Mouse (Mus musculus): ENCODE data around the gene Ntf5. TPM values are rescaled to one million over a fixed set of nuclear protein-coding genes. Genes with fewer than 3 reads are reported as not detected.

The Ntf5 gene
- 0.54 TPM for polyA plus RNA-seq (2017; shearing (Covaris generic))

GRCm38 (mm10) chr7:45413113-45413863, at the start of gene Ntf5:
Gene Ntf5 (plus strand): TSS chr7:45413695.

GRCm38 (mm10) chr7:45366652-45367019, 46.9 kb upstream of the Ntf5 start, which contains the start of gene Ppfia3:
Gene Ppfia3 (minus strand): TSS chr7:45367019.

GRCm38 (mm10) chr7:45370475-45371311, 42.8 kb upstream of the Ntf5 start, which contains the start of gene Lin7b:
Gene Lin7b (minus strand): TSS chr7:45370583.

GRCm38 (mm10) chr7:45395578-45396336, 17.7 kb upstream of the Ntf5 start, which contains the start of gene Snrnp70:
Gene Snrnp70 (minus strand): TSS chr7:45395742.

GRCm38 (mm10) chr7:45405091-45406075, 8.1 kb upstream of the Ntf5 start, which contains the start of gene Kcna7:
Gene Kcna7 (plus strand): TSS chr7:45405653.

GRCm38 (mm10) chr7:45420615-45420919, 7.1 kb downstream of the Ntf5 start, which contains the start of gene Lhb:
Gene Lhb (plus strand): TSS chr7:45420820.

GRCm38 (mm10) chr7:45434203-45435015, 20.9 kb downstream of the Ntf5 start, which contains the start of gene Gys1:
Gene Gys1 (plus strand): TSS chr7:45434844.

GRCm38 (mm10) chr7:45437521-45438276, 24.2 kb downstream of the Ntf5 start, which contains the start of gene Ruvbl2:
Gene Ruvbl2 (minus strand): TSS chr7:45438096.

GRCm38 (mm10) chr7:45459564-45460140, 46.2 kb downstream of the Ntf5 start, which contains the start of gene Ftl1:
Gene Ftl1 (minus strand): TSS chr7:45459884.

GRCm38 (mm10) chr7:45466283-45467089, 53.0 kb downstream of the Ntf5 start, which contains the start of gene Bax:
Gene Bax (minus strand): TSS chr7:45466898.

Other genes with a start within 250 kb of the Ntf5 start
- 0.08 TPM for gene Slc17a7, start 249.7 kb upstream of the Ntf5 start, polyA plus RNA-seq (2017; shearing (Covaris generic))
- gene Gfy, start 234.1 kb upstream of the Ntf5 start, polyA plus RNA-seq (2017; shearing (Covaris generic)) = not detected
- gene Pth2, start 232.7 kb upstream of the Ntf5 start, polyA plus RNA-seq (2017; shearing (Covaris generic)) = not detected
- 0.07 TPM for gene Ccdc155, start 208.8 kb upstream of the Ntf5 start, polyA plus RNA-seq (2017; shearing (Covaris generic))
- 8.9 TPM for gene Dkkl1, start 201.5 kb upstream of the Ntf5 start, polyA plus RNA-seq (2017; shearing (Covaris generic))
- 4.9 TPM for gene Tead2, start 197.9 kb upstream of the Ntf5 start, polyA plus RNA-seq (2017; shearing (Covaris generic))
- 607 TPM for gene Cd37, start 174.6 kb upstream of the Ntf5 start, polyA plus RNA-seq (2017; shearing (Covaris generic))
- gene Slc6a16, start 172.6 kb upstream of the Ntf5 start, polyA plus RNA-seq (2017; shearing (Covaris generic)) = not detected
- gene Slc6a21, start 136.2 kb upstream of the Ntf5 start, polyA plus RNA-seq (2017; shearing (Covaris generic)) = not detected
- gene Trpm4, start 79.9 kb upstream of the Ntf5 start, polyA plus RNA-seq (2017; shearing (Covaris generic)) = 15.0 TPM
- gene Hrc, start 78.4 kb upstream of the Ntf5 start, polyA plus RNA-seq (2017; shearing (Covaris generic)) = not detected
- 0.30 TPM for gene Ppfia3, start 46.7 kb upstream of the Ntf5 start, polyA plus RNA-seq (2017; shearing (Covaris generic))
- not detected for gene Lin7b, start 43.1 kb upstream of the Ntf5 start, polyA plus RNA-seq (2017; shearing (Covaris generic))
- gene Snrnp70, start 18.0 kb upstream of the Ntf5 start, polyA plus RNA-seq (2017; shearing (Covaris generic)) = 231 TPM
- not detected for gene Kcna7, start 8.0 kb upstream of the Ntf5 start, polyA plus RNA-seq (2017; shearing (Covaris generic))
- not detected for gene Lhb, start 7.1 kb downstream of the Ntf5 start, polyA plus RNA-seq (2017; shearing (Covaris generic))
- gene Gys1, start 21.1 kb downstream of the Ntf5 start, polyA plus RNA-seq (2017; shearing (Covaris generic)) = 13.9 TPM
- gene Ruvbl2, start 24.4 kb downstream of the Ntf5 start, polyA plus RNA-seq (2017; shearing (Covaris generic)) = 74.6 TPM
- 2,110 TPM for gene Ftl1, start 46.2 kb downstream of the Ntf5 start, polyA plus RNA-seq (2017; shearing (Covaris generic))
- 289 TPM for gene Bax, start 53.2 kb downstream of the Ntf5 start, polyA plus RNA-seq (2017; shearing (Covaris generic))
- gene Tulp2, start 68.2 kb downstream of the Ntf5 start, polyA plus RNA-seq (2017; shearing (Covaris generic)) = 2.7 TPM
- 0.35 TPM for gene Gm45808, start 73.1 kb downstream of the Ntf5 start, polyA plus RNA-seq (2017; shearing (Covaris generic))
- 0.89 TPM for gene Dhdh, start 75.1 kb downstream of the Ntf5 start, polyA plus RNA-seq (2017; shearing (Covaris generic))
- 226 TPM for gene Nucb1, start 96.7 kb downstream of the Ntf5 start, polyA plus RNA-seq (2017; shearing (Covaris generic))
- gene Ppp1r15a, start 112.6 kb downstream of the Ntf5 start, polyA plus RNA-seq (2017; shearing (Covaris generic)) = 99.4 TPM
- gene Plekha4, start 112.6 kb downstream of the Ntf5 start, polyA plus RNA-seq (2017; shearing (Covaris generic)) = 0.78 TPM
- gene Hsd17b14, start 141.2 kb downstream of the Ntf5 start, polyA plus RNA-seq (2017; shearing (Covaris generic)) = 1.1 TPM
- 86.0 TPM for gene Bcat2, start 156.5 kb downstream of the Ntf5 start, polyA plus RNA-seq (2017; shearing (Covaris generic))
- gene Fgf21, start 201.8 kb downstream of the Ntf5 start, polyA plus RNA-seq (2017; shearing (Covaris generic)) = not detected
- gene Fut1, start 203.6 kb downstream of the Ntf5 start, polyA plus RNA-seq (2017; shearing (Covaris generic)) = not detected
- 0.14 TPM for gene Izumo1, start 208.1 kb downstream of the Ntf5 start, polyA plus RNA-seq (2017; shearing (Covaris generic))
- 6.5 TPM for gene Rasip1, start 213.8 kb downstream of the Ntf5 start, polyA plus RNA-seq (2017; shearing (Covaris generic))
- gene Mamstr, start 226.3 kb downstream of the Ntf5 start, polyA plus RNA-seq (2017; shearing (Covaris generic)) = 1.7 TPM